Mouse (Mus musculus): ENCODE measurements around the gene Nkx2-3. TPM values are rescaled to one million over a fixed set of nuclear protein-coding genes. Genes with fewer than 3 reads are reported as not detected.

Gene Nkx2-3
- polyA plus RNA-seq (2015; fragmentation: Nextera tagmentation; extraction: Ambion mirVana) = 3.6 and 4.5 TPM in 2 replicates

DNA sequence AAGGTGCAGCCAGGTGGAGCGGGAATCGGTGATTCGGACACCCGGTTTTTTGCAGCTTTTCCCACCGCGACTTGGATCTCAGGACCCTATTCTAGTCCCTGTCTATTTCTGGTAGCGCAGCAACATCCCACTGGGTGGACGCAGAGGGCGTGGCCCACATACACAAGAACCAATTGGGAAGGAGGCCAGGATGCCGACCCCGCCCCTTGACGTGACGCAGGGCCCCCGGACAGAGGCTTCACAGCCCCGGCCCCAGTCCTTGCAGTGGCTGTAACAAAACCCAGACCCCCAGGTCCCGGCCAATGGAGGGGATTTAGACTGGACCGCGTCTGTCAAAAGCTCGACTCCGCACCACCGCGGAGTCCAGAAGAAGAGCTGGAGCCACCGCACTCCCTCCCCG lies at the start of gene Nkx2-3:
TSS of gene Nkx2-3 (plus strand) at position 275 of the 400 bp plus-strand sequence.
- Histone ChIP-seq H3K27me3 (peaks cover 62% of the 10 kb centered on the region), H3K27ac (replicated peaks) (no peak within 1 kb of the TSS), H3K9me3 (no peaks in the 10 kb centered on the region), H3K4me3 (peak within 1 kb of the TSS; percentile 47), H3K36me3 (no peaks in the 10 kb centered on the region), H3K4me1 (peaks cover 45% of the 10 kb centered on the region), H3K9ac (replicated peaks) (peak within 1 kb of the TSS; percentile 35; the same call in 1 of the 2 replicates), H3K4me2 (replicated peaks) (peak within 1 kb of the TSS; percentile 43)
- ATAC-seq (replicated peaks) = peak; percentile 36; the same call in 1 of the 2 replicates
- WGBS = 2% methylated on average over 24 of the region's 24 CpGs

DNA sequence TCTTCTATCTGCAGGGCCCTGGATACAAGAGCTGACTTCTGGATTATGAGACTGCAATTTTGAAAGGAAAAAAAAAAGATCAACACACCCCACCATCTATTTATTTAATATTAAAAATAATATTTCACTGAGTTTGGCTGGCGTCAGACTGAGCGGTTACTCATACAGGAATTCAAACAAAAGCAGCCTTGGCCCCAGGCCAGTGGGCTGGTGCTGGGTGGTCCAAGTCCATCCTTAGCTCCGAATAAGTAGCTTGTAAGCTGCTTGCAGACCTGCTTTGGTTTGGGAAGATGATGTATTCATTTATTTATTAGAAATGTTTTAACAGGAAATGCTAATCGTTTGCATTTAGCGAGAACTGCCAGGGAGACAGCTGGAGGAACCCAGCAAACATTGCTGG lies 49.0 kb upstream of the Nkx2-3 start:
- Histone ChIP-seq H3K9me3 (no peaks in the 10 kb centered on the region), H3K4me1 (no peaks in the 10 kb centered on the region), H3K27me3 (0 out of 2 replicates have a peak, but pooled peaks cover 3% of the 10 kb centered on the region), H3K36me3 (no peaks in the 10 kb centered on the region), H3K4me3 (no peak overlapping the region), H3K4me2 (replicated peaks) (no peak overlapping the region), H3K27ac (replicated peaks) (no peak overlapping the region), H3K9ac (replicated peaks) (no peak overlapping the region)
- ATAC-seq (replicated peaks) = no peak
- 60% methylated on average over 5 of the region's 5 CpGs for WGBS

DNA sequence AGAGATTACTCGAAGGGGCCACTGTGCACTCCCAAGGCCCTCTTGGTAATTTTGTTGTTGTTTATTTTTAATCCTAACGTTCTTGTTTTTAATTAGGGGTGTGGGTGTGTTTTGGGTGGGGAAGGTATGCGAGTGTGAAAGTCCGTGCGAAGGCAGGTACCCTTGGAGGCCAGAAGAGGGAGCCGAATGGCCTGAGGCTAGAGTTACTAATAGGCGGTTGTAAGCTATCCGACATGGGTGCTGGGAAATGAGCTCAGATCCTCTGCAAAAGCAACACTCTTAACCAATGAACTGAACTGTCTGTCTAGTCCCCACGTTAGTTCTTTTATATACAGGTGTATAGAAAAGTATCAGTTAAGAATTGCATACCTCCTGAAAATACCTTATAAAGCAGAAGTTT lies 43.8 kb upstream of the Nkx2-3 start:
- 53% methylated on average over 9 of the region's 9 CpGs for WGBS
- Histone ChIP-seq H3K9ac (replicated peaks) (no peak overlapping the region), H3K27me3 (peaks cover 31% of the 10 kb centered on the region), H3K9me3 (no peaks in the 10 kb centered on the region), H3K36me3 (no peaks in the 10 kb centered on the region), H3K4me2 (replicated peaks) (no peak overlapping the region), H3K4me3 (no peak overlapping the region), H3K27ac (replicated peaks) (no peak overlapping the region), H3K4me1 (peaks cover 8% of the 10 kb centered on the region; the same call in 1 of the 2 replicates)
- no peak for ATAC-seq (replicated peaks)

DNA sequence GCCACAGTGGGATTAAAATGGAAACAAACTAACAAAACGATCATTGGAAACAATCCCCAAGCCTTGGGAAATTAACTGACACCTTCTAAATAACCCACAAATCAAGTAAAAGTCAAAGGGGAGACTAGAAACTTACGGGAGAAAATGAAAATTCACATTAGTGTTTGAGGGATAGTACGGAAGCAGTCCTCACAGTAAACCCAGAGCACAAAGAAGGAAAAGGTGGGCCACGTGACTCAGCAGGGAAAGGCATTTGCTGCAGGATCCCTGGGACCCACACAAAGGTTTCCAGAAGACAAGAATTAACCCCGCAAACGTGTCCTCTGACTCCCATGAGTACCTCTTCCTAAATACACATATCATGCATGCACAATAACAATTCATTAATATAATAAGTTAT lies 43.0 kb upstream of the Nkx2-3 start:
- 45% methylated on average over 6 of the region's 6 CpGs for WGBS
- Histone ChIP-seq H3K36me3 (no peaks in the 10 kb centered on the region), H3K4me2 (replicated peaks) (no peak overlapping the region), H3K4me3 (no peak overlapping the region), H3K9ac (replicated peaks) (no peak overlapping the region), H3K4me1 (peaks cover 8% of the 10 kb centered on the region; the same call in 1 of the 2 replicates), H3K27me3 (peaks cover 31% of the 10 kb centered on the region), H3K27ac (replicated peaks) (no peak overlapping the region), H3K9me3 (no peaks in the 10 kb centered on the region)
- no peak for ATAC-seq (replicated peaks)

DNA sequence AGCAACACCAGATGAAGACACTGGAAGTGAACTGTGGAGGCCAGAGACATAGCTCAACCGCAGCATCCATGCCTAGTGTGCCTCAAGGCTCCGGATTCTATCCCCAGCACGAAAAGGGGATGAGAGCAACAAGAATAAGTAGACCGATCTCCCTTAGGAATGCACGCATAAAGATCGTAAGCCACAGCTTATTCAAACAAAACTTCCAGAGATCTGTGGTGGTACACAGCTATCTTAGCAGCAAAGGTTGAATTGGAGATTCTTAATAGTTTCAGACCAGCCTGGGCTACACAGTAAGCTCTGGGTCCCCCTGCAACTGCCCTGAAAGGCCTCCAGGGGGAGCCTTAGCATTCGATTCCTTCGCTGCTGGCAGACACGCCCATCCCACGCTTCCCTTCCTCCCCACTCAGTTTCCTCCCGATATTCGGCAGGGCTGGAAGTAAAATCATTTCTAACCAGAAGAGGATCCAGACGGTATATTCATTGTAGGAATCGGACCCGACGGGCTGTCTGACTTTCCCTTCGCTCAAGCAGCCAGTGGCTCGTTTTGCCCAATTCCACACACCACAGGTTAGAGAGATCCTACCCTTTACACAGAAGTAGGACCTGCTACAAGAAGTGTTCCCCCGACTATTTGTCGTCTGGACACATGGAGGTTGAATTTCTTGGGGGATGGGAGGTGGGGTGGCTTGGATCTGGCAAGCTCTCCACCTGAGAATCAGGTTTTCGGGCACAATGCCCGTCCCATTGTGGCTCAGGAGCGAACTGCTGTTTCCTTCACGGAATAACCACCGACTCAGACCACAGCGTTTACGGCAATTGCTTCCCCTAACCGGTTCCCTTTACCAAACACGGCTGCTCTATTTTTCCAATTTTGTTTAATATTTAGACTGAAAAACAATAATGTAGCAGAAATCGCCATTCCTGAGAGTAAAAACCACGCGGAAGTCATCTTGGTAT lies 41.0 kb upstream of the Nkx2-3 start:
- H3K36me3 ChIP-seq = no peaks in the 10 kb centered on the region
- ATAC-seq (replicated peaks) = peak; percentile 83
- peak overlapping the region; percentile 72 for H3K4me2 ChIP-seq (replicated peaks)
- WGBS = 13% methylated on average over 32 of the region's 32 CpGs
- H3K4me3 ChIP-seq = peak overlapping the region; percentile 47
- no peak overlapping the region for H3K27ac ChIP-seq (replicated peaks)
- H3K4me1 ChIP-seq = peaks cover 8% of the 10 kb centered on the region; the same call in 1 of the 2 replicates
- peaks cover 31% of the 10 kb centered on the region for H3K27me3 ChIP-seq
- no peaks in the 10 kb centered on the region for H3K9me3 ChIP-seq
- H3K9ac ChIP-seq (replicated peaks) = peak overlapping the region; percentile 54

DNA sequence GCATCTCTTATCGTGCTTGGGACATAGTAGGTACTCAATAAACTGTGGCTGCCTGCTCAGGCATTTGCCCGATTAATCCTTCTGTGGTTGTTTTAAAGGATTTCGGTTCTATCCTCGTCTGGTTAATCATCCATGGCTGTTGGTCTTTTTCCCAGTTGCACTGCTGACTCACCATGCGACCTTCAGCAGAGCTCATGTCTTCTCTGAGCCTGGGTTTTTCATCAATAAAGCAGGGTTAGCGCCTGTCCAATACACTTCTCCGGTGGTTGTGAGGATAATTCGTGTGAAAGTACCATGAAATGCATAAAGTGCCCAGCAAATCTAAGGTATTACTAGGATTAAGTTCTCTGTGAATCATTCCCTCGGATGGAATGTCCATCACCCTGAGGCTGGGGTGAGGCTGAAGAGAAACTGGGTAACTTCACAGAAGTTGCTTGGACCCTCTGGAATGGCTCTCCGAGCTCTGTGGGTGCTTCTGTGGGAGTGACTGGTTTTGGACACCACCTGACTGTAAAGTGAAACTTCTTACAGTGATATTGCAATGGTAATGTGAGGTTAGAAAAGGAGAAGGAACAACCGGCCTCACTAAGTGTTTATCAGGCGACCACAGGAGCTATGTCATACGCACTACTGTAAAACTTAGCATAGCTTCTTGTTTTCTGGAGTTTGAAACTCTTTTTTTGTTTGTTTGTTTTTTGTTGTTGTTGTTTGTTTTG lies 32.9 kb upstream of the Nkx2-3 start:
- H3K27ac ChIP-seq (replicated peaks) = no peak overlapping the region
- no peaks in the 10 kb centered on the region for H3K4me1 ChIP-seq
- H3K9me3 ChIP-seq = no peaks in the 10 kb centered on the region
- peaks cover 35% of the 10 kb centered on the region for H3K27me3 ChIP-seq
- H3K9ac ChIP-seq (replicated peaks) = no peak overlapping the region
- no peak overlapping the region for H3K4me3 ChIP-seq
- no peak overlapping the region for H3K4me2 ChIP-seq (replicated peaks)
- WGBS = 81% methylated on average over 13 of the region's 13 CpGs
- H3K36me3 ChIP-seq = no peaks in the 10 kb centered on the region
- ATAC-seq (replicated peaks) = no peak

DNA sequence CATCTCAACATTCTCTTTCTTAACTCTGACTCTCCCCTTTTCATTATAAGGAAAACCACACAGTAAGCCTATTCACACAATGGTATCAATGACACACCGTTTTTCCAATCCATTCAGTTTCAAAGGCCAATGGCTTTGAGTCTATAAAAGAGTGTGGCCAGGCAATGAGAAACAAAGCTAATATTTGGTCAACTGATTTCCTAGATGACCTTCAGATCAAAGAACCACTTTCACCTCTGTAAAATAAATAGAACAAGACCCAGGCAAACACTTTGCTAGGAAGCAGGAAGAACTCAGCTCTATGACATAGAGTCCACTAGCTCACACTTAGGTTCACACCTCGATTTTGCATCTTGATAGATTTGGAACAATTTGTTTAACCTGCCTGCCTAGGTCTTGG lies 30.9 kb upstream of the Nkx2-3 start:
- H3K27ac ChIP-seq (replicated peaks) = no peak overlapping the region
- H3K9me3 ChIP-seq = no peaks in the 10 kb centered on the region
- no peaks in the 10 kb centered on the region for H3K4me1 ChIP-seq
- ATAC-seq (replicated peaks) = no peak
- WGBS = 74% methylated on average over 2 of the region's 2 CpGs
- no peak overlapping the region for H3K4me3 ChIP-seq
- no peaks in the 10 kb centered on the region for H3K36me3 ChIP-seq
- H3K27me3 ChIP-seq = peaks cover 53% of the 10 kb centered on the region
- no peak overlapping the region for H3K4me2 ChIP-seq (replicated peaks)
- H3K9ac ChIP-seq (replicated peaks) = no peak overlapping the region

DNA sequence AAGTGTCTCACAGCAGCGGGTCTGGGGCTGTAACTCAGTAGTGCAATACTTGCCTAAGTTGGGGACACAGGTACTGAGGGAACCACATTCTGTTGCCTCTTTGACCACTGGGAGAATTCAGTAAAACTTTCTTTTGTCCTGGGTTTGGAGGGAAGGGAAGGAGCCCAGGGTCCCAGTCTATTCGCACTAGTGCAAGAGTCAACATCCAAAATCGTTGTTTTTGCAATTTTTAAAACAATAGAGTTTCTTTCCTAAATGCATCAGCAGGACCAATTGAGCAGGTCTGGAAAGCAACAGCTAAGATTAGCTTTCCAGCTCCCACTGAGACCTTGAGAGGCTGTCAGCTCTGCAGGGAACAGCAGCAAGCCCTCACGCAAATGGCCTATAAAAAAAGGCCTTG lies 28.9 kb upstream of the Nkx2-3 start:
- Histone ChIP-seq H3K4me1 (no peaks in the 10 kb centered on the region), H3K27ac (replicated peaks) (no peak overlapping the region), H3K36me3 (no peaks in the 10 kb centered on the region), H3K4me3 (no peak overlapping the region), H3K27me3 (peaks cover 60% of the 10 kb centered on the region), H3K9ac (replicated peaks) (no peak overlapping the region), H3K9me3 (no peaks in the 10 kb centered on the region), H3K4me2 (replicated peaks) (no peak overlapping the region)
- 11% methylated on average over 4 of the region's 4 CpGs for WGBS
- no peak for ATAC-seq (replicated peaks)

DNA sequence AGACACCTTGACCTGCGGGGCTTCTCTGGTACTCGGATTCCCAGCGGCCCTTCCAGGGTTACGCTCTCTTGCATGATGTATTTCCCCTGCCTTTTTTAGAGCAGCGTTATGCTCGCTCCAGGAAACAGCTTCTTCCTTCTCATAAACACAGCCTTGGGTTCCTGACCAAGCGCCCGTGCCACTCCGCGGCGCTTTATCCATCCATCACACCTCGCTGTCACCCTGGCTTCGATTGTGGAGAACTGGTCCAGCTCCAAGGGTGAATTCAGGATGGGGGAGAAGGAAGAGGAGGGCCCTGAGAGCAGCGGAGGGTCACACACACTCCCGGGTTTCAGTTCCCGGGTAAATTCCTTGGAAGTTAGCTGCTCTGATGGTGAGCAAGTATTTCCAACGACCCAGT lies 28.5 kb upstream of the Nkx2-3 start:
- WGBS = 5% methylated on average over 17 of the region's 17 CpGs
- no peak for ATAC-seq (replicated peaks)
- Histone ChIP-seq H3K36me3 (no peaks in the 10 kb centered on the region), H3K27ac (replicated peaks) (no peak overlapping the region), H3K9me3 (no peaks in the 10 kb centered on the region), H3K4me2 (replicated peaks) (no peak overlapping the region), H3K4me3 (no peak overlapping the region), H3K27me3 (peaks cover 60% of the 10 kb centered on the region), H3K4me1 (no peaks in the 10 kb centered on the region), H3K9ac (replicated peaks) (no peak overlapping the region)

DNA sequence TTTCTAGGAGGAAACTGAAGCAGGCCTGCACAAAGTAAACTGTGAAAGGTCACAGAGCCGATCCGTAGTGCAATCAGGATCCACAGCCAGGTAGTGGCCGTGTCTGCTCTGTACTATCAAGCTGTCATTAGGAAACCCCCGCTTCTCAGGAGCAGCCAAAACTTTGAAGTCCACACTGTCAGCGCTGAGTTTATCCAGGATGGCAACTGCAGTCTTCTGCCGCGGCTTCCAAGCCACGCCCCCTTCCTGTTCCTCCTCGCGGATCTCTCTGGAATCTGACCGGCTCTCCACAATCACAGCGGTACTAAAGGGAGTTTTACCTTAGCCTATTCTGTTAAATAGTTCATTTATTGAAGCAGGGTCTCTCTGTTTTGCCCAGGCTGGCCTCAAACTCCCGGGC lies 27.3 kb upstream of the Nkx2-3 start:
- Histone ChIP-seq H3K27me3 (peaks cover 64% of the 10 kb centered on the region), H3K4me2 (replicated peaks) (0 out of 2 replicates have a peak overlapping the region, but pooled peaks have one; percentile 2), H3K27ac (replicated peaks) (no peak overlapping the region), H3K36me3 (no peaks in the 10 kb centered on the region), H3K4me3 (no peak overlapping the region), H3K4me1 (no peaks in the 10 kb centered on the region), H3K9ac (replicated peaks) (no peak overlapping the region), H3K9me3 (0 out of 2 replicates have a peak, but pooled peaks cover under 1% of the 10 kb centered on the region)
- 7% methylated on average over 13 of the region's 13 CpGs for WGBS
- ATAC-seq (replicated peaks) = no peak

DNA sequence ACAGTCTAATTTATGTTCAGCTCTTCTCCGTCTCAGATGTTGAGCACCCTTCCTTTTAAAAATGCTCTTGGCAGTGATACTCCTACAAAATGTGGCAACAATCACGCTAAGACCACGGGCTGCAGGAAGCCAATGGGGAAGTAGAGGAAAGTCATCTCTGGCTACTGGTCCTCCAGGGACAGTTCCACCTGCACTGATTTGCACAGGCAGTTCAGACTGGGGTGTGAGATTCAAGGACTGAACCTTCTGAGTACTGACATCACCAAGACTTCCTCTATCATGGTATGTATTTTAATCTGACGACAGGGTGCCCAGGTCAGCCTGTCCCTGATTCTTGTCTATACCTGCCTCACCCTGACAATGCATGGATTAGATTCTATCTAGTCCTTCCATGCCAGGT lies 20.1 kb upstream of the Nkx2-3 start:
- peaks cover 60% of the 10 kb centered on the region for H3K27me3 ChIP-seq
- H3K9me3 ChIP-seq = 0 out of 2 replicates have a peak, but pooled peaks cover 5% of the 10 kb centered on the region
- no peak overlapping the region for H3K4me2 ChIP-seq (replicated peaks)
- no peaks in the 10 kb centered on the region for H3K36me3 ChIP-seq
- no peak overlapping the region for H3K4me3 ChIP-seq
- no peaks in the 10 kb centered on the region for H3K4me1 ChIP-seq
- H3K9ac ChIP-seq (replicated peaks) = no peak overlapping the region
- WGBS = 69% methylated on average over 4 of the region's 4 CpGs
- H3K27ac ChIP-seq (replicated peaks) = no peak overlapping the region
- ATAC-seq (replicated peaks) = no peak

DNA sequence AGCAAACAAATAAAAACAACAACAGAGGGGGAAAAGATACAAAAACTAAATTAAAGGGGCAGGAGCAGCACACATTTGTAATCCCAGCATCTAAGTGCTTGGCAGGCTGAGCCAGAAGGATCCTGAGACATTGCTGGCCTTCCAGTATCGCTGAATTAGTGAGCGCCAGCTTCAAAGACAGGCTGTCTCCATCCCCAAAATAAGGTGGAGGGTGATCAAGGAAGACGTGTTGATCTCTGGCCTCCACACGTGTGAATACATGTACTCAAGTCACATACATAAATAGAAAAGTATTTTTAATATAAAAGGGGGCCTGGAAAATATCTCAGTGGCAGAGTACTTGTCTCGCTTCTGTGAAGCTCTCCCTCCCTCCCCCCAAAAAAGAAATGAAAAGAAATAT lies 15.1 kb upstream of the Nkx2-3 start:
- no peaks in the 10 kb centered on the region for H3K36me3 ChIP-seq
- no peak overlapping the region for H3K4me2 ChIP-seq (replicated peaks)
- WGBS = 7% methylated on average over 5 of the region's 5 CpGs
- peaks cover 3% of the 10 kb centered on the region; the same call in 1 of the 2 replicates for H3K4me1 ChIP-seq
- H3K9me3 ChIP-seq = no peaks in the 10 kb centered on the region
- peaks cover 95% of the 10 kb centered on the region for H3K27me3 ChIP-seq
- H3K4me3 ChIP-seq = no peak overlapping the region
- H3K9ac ChIP-seq (replicated peaks) = no peak overlapping the region
- H3K27ac ChIP-seq (replicated peaks) = no peak overlapping the region
- ATAC-seq (replicated peaks) = no peak

All from forebrain, embryonic 15.5 days (tissue).